Mouse (Mus musculus) Patski (cell line): ENCODE measurements around the gene Ap1g2. TPM values are rescaled to one million over a fixed set of nuclear protein-coding genes. Genes with fewer than 3 reads are reported as not detected.

Source experiments
- ATAC-seq: fragments of 100-300 bp; one replicate; pipeline ENCODE4 v1.8.0; 2021
- CTCF ChIA-PET: fragments of 350-600 bp; sonication (Branson Sonifier 250); formaldehyde crosslinking; loops from one replicate; lab custom pipeline; 2022; ENCODE audit warnings: inconsistent platforms; lab: Charles Lee
- POLR2A ChIA-PET: fragments of 350-600 bp; sonication (Branson Sonifier 250); formaldehyde crosslinking; loops from one replicate; lab custom pipeline; 2022; ENCODE audit warnings: antibody characterized with exemption, inconsistent platforms; lab: Charles Lee
- DNase-seq: peaks from one replicate; pipeline ENCODE4 v3.0.0-alpha.2; 2011; ENCODE audit warnings: low read depth, low spot score
- H3K27me3 ChIP-seq: fragments of 371-371 bp; one replicate; pipeline ENCODE4 v1.5.1; 2021
- CTCF ChIP-seq: fragments of 100-300 bp; IDR thresholded peaks from one replicate; pipeline ENCODE4 v1.5.1; 2021
- in situ Hi-C: fragments of 300-500 bp; cut with MboI; formaldehyde crosslinking; loops from 3 replicates; pipeline ENCODE4 v1.11.1; 2018; ENCODE audit warnings: low pct_unique_long_range_greater_than_20kb, mixed read lengths
- polyA plus RNA-seq: library from polyadenylated mRNA; unstranded; gene quantifications from one replicate; pipeline ENCODE4 v1.2.3, GENCODE M21; 2021

Ap1g2 gene
- 25.9 TPM for polyA plus RNA-seq

DNA sequence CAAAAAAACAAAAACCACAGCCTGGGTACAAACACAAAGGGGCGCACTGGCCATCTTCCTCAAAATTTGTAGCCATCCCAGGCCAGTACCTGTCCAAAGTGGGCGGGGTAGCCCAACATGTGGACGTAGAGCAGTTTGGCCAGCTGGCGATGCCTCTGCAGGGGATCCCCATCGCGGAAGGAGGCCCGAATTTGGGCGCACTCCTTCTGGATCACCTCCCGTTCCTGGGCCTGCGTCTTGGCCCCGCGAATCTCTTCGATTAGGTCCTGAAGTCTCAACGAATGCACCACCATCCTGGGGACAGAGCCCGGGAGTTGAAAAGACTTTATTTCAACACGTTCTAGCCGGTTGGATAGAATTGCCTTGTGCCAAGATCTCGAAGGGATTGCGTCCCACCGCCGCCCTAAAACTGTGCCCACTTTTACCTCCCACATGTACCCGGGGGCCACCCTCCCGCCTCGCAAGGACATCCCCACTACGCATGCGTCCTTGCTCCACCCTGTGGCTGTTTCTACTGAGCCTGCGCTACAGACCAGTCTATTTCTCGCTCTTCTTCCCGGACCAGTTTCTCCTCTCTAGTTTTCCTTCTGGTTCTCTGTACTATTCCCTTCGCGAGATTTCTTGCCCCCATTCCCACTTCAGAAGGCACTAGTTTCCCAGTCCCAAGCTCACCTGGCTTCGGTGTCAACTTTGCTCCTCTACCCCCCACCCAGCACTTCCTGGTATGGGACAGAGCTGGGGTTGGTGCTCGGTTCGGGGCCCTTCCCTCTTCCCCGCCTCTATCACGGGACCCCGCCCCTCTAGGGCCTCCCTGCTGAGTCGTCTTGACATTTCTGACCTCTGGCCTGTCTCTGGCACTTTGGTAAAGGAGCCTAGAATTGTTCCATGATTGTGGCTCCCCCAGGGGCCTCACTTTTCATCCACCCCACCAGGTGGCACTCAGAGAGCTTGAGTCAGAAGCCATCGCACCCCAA, at the start of gene Ap1g2:
TSS of gene Ap1g2 (minus strand) at position 758 of the 974 bp plus-strand sequence.
- peak; percentile 72 for ATAC-seq
- in situ Hi-C loops, result no loop called here
- no peaks in the 10 kb centered on the region for H3K27me3 ChIP-seq
- POLR2A ChIA-PET, result interaction anchor here (1.9 kb wide), 1 partner anchor 11 kb away, joined by 8 read pairs; the partner anchor contains the start of gene Thtpa
- CTCF ChIA-PET, result interaction anchor here (0.7 to 1.2 kb wide), 3 partner anchors 8 to 14 kb away, joined by 3 read pairs; no protein-coding TSS in a partner anchor
- no peak for DNase-seq
- no peak for TF ChIP-seq CTCF

DNA sequence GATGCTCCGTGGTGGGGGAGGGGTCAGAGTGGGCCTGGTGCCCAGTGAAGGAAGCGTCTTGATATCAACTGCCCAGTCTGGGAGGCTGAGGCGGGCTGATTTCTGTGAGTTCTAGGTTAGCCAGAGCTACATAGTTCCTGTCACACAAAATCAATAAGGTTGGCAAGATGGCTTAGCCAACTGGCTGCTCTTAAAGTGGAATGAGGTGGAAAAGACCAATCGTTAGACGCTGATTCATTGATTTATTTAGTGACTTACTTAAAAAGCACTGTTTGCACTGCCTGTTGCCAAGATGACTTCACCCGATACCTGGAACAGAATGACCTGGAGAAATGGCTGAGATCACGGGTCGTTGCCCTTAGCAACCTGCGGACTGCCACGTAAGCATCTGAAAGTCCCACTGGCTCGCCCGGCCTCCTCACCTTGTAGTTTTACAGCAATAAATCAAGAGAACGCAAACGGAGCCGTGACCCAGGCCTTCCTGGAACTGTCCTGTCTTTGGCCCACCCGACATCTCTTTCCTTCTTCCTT, 46.6 kb upstream of the Ap1g2 start:
- ChIA-PET POLR2A (no interaction called here), CTCF (interaction anchor here (1.1 kb wide), 1 partner anchor 31 kb away, joined by 3 read pairs; no protein-coding TSS in a partner anchor)
- DNase-seq (no peak), ATAC-seq (no peak)
- in situ Hi-C loops, result no loop called here
- peaks cover 24% of the 10 kb centered on the region for H3K27me3 ChIP-seq
- no peak for TF ChIP-seq CTCF

DNA sequence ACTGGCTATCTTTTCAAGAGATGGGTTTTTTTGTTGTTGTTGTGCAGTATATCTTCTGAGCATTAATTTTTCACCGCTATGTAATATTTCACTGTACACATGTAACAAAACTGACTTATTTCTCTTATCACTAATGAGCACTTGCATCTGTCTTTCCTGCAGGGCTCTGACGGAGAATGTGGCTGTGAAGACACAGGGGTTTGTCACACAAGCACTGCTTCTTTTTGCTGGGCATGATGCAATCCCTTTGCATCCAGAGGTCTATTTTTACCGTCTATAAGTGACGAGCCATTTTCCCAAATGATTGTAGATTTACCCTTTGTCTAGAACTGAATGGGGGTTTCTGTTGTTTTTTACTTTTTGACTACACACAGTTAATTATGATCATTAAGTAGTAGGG, 45.8 kb upstream of the Ap1g2 start:
- ChIA-PET CTCF (no interaction called here), POLR2A (no interaction called here)
- TF ChIP-seq CTCF, result no peak
- ATAC-seq, result no peak
- DNase-seq, result no peak
- in situ Hi-C loops, result no loop called here
- H3K27me3 ChIP-seq, result peaks cover 27% of the 10 kb centered on the region

DNA sequence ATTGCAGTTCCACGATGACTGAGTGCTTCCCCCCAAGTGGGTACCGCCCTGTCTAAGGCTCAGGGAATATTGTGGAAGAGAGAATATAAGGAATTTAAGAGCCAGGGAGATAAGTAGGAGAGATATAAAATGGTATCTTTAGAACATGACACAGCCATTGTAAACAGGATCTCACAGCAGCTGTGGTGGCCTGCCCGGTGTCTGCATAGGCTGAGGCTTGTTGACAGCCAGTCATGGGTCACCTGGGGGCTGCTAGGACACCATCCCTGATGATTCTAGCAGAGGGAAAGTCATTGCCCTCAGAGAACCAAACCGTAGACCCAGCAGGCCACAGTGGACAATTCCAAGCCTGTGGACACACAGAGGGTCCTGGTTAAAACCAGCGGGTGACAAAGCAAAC, 44.6 kb upstream of the Ap1g2 start:
- TF ChIP-seq CTCF, result no peak
- ATAC-seq (no peak), DNase-seq (no peak)
- peaks cover 31% of the 10 kb centered on the region for H3K27me3 ChIP-seq
- ChIA-PET POLR2A (no interaction called here), CTCF (no interaction called here)
- in situ Hi-C loops, result no loop called here

DNA sequence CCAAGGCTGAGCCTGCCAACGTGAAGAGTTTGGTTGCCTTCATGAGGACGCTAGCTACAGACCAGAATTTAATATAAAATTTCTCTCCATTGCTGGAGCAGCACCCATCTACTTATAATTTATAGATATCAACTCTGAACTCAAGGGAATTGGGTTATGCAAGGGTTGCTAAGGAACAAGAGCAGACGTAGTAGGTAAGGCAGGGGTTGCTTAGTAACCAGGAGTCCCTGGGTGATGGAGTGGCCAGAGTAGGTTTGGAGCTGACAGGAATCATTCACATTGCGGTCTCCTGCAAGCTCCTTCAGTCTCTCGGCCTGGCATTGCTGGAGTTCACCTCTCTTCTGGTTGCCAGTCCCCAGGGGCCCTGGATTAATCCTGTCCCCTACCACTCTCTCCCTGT, 42.6 kb upstream of the Ap1g2 start:
- no peak for TF ChIP-seq CTCF
- DNase-seq (no peak), ATAC-seq (no peak)
- CTCF ChIA-PET, result interaction anchor here (0.9 to 4.9 kb wide), 7 partner anchors 9 to 329 kb away, joined by 3 to 35 read pairs (median 5); partner anchors contain the start of gene Dhrs4
- H3K27me3 ChIP-seq, result peaks cover 38% of the 10 kb centered on the region
- in situ Hi-C loops, result loop anchor here (10.0 kb wide), 1 partner anchor 286 kb away; no protein-coding TSS in a partner anchor
- POLR2A ChIA-PET, result no interaction called here

DNA sequence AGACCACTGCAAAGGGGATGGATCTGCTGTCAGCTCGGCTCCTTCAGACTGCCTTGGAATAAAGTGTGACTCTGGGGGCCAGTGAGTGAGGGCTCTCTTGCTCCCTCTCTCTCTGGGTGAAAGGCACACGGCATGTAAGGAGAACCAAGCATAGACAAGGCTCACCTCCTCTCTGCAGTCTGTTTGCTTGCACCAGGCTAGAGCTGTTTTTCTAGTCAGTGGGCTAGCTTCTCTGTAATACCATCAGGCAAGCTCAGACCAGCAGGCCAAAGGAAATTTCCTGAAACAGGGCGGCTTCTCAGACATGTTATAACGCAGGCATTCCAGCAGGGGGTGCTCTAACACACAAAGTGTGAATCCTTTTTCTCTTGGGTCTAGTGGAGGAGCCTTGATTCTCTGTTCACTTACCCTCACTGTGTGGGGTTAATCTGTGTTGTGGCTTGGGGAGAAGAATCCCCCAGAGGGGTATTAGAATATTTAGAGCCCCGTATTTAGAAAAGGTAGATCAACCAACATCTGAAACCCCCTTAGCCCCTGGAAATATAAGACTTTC, 42.0 kb upstream of the Ap1g2 start:
- ChIA-PET CTCF (interaction anchor here (0.9 to 4.9 kb wide), 8 partner anchors 9 to 402 kb away, joined by 3 to 35 read pairs (median 5); partner anchors contain the start of gene Dhrs4), POLR2A (no interaction called here)
- peak; percentile 91 for TF ChIP-seq CTCF
- in situ Hi-C loops, result loop anchor here (10.0 kb wide), 1 partner anchor 286 kb away; no protein-coding TSS in a partner anchor
- peaks cover 41% of the 10 kb centered on the region for H3K27me3 ChIP-seq
- DNase-seq (no peak), ATAC-seq (no peak)

DNA sequence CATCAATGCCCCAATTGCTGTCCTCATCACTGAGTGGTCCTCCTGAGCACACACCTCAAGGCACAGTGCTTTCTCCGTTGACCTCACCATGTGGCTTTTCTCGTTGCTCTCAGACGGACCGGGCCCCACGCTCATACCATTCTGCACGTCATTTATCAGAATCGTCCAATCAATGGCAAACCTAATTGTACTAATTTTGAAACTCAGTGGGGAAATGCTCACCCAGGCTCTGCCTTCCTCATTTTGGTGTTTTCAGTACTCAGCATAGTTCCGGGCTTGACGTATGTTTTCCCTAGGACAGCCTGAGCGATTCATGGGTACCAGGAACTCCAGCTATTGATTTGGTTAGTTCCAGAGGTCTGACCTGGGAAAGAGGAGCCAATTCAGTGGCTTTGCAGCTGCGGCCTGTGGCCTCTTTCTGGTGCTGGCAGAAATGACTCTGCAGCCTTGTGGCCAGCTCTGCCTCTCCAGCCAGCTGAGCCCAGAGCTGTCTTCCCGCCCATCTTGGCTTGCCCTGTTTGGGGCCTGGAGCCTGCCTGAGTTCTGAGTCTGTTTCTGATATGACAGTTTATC, 40.5 kb upstream of the Ap1g2 start:
- ATAC-seq (no peak), DNase-seq (no peak)
- peaks cover 47% of the 10 kb centered on the region for H3K27me3 ChIP-seq
- in situ Hi-C loops, result loop anchor here (10.0 kb wide), 1 partner anchor 288 kb away; no protein-coding TSS in a partner anchor
- POLR2A ChIA-PET, result no interaction called here
- no peak for TF ChIP-seq CTCF
- CTCF ChIA-PET, result interaction anchor here (1.8 to 4.9 kb wide), 4 partner anchors 11 to 292 kb away, joined by 5 to 35 read pairs (median 19); no protein-coding TSS in a partner anchor

DNA sequence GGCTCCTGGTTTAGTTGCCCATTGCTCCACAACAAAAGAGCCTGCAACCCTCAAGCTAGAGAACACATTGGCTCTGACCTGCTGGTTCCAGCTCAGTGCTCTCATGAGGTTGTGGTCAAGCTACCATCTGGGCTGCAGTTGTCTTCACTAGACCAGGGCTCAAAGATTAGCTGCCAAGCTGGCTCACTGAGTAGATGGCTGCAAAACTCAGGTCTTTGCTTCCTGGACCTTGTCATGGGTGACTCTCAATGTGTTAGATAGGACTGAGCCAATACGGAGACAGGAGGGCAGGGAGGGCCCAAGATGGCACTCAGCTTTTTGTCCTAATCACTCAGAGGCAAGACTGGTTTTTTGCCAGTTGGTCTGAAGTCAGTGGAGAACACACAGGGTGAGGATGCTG, 39.9 kb upstream of the Ap1g2 start:
- DNase-seq (no peak), ATAC-seq (no peak)
- no peak for TF ChIP-seq CTCF
- in situ Hi-C loops, result loop anchor here (10.0 kb wide), 1 partner anchor 288 kb away; no protein-coding TSS in a partner anchor
- ChIA-PET CTCF (interaction anchor here (3.3 to 4.9 kb wide), 3 partner anchors 12 to 24 kb away, joined by 11 to 35 read pairs (median 27); no protein-coding TSS in a partner anchor), POLR2A (no interaction called here)
- peaks cover 53% of the 10 kb centered on the region for H3K27me3 ChIP-seq

DNA sequence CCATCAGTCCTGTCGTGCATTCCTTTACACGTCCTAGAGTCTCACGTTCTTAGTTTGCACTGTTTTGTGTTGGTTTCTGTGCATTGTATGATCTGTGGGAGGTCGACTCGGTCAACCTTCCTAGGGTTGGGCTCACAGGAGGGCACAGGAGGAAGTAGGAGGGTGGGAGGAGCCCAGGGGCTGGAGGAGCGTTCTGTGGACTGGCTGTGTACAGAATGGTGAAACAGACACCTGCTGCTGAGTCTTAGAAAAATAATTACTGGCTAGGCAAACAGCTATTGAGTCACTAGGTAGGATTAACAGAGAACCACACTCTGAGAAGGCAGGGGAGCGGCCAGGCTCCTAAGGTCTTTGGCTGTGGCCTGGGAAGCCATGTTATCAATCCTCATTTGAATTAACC, 32.9 kb upstream of the Ap1g2 start:
- TF ChIP-seq CTCF, result no peak
- ChIA-PET CTCF (no interaction called here), POLR2A (no interaction called here)
- in situ Hi-C loops, result no loop called here
- H3K27me3 ChIP-seq, result peaks cover 64% of the 10 kb centered on the region
- ATAC-seq (peak; percentile 39), DNase-seq (no peak)

DNA sequence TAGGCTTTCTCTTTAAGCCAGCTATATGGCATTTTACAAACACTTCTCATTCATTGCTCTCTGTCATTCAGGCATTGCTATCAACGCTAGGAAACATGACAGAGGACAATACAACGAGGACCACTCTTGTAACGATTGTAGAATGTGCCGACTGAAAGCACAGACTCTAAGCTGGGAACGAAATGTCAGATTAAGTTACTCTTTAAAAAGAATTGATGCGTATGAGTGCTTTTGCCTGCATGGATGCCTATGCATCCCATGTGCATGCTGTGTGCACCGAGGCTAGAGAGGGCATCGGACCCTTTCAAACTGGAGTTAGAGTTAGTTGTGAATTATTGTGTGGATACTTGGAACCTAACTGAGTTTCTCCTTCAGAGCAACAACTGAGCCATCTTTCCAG, 29.3 kb upstream of the Ap1g2 start:
- in situ Hi-C loops, result no loop called here
- DNase-seq (no peak), ATAC-seq (no peak)
- CTCF ChIA-PET, result no interaction called here
- H3K27me3 ChIP-seq, result peaks cover 52% of the 10 kb centered on the region
- no peak for TF ChIP-seq CTCF
- POLR2A ChIA-PET, result no interaction called here
